ENCODE assay signal across 12 mouse cellular contexts in the genomic region with DNA sequence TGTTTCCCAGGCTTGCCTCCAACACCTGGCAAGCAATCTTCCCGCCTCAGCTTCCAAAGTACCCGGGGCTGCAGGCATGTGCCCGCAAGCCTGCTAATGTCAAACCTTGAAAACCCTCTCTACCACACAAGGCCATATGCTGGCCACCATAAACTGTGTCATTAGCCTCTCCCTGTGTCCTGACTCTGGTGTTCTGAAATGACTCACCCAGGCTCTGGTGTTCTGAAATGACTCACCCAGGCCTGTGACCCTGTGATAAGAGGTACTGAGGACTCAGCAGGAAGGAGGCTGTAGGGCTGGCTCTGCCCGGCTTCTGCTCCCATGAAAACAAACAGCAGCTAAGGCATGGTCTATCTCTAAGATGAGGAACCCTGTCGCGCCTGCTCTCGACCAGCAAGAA. TPM values are rescaled to one million over a fixed set of nuclear protein-coding genes. Genes with fewer than 3 reads are reported as not detected.
DNase-seq lines count a peak whose midpoint lies in the region; ATAC-seq and TF ChIP-seq lines count a peak whose summit lies in the region.
"Had no signal": no experiment of that assay in that cellular context is flagged by ENCODE, and none has a peak within 500 bp of the region (broad histone marks: within the 10 kb centered on the region; RNA-seq: fewer than 3 reads in every experiment).

No protein-coding gene starts in this region.

- no peak overlapping the region for H3K9ac ChIP-seq in liver, embryonic 11.5 days (ENCODE audit: low read depth, low read length)
- no peak overlapping the region for H3K9ac ChIP-seq in stomach, postnatal 0 days (ENCODE audit: low read length)

- H3K36me3 ChIP-seq in liver, embryonic 11.5 days (ENCODE audit: control insufficient read depth, insufficient read depth, low read length): no peaks in the 10 kb centered on the region
- H3K36me3 ChIP-seq in stomach, postnatal 0 days (ENCODE audit: control insufficient read depth, insufficient read depth, low read length): no peaks in the 10 kb centered on the region

- TF ChIP-seq CTCF in bone marrow macrophage, adult 2 months (IDR thresholded peaks at IDR 0.05; ENCODE audit: low read depth, low read length): no peak
- TF ChIP-seq CTCF in stomach, postnatal 0 days (IDR thresholded peaks at IDR 0.05; ENCODE audit: low read depth): no peak

- no peaks in the 10 kb centered on the region for H3K9me3 ChIP-seq in liver, embryonic 11.5 days (ENCODE audit: control insufficient read depth, low read length)
- no peaks in the 10 kb centered on the region for H3K9me3 ChIP-seq in stomach, postnatal 0 days (ENCODE audit: control insufficient read depth, low read length)

- H3K4me3 ChIP-seq in bone marrow macrophage, adult 2 months (ENCODE audit: insufficient read depth, low read length): no peak overlapping the region
- no peak overlapping the region for H3K4me3 ChIP-seq in liver, embryonic 11.5 days (ENCODE audit: low read depth, low read length)
- H3K4me3 ChIP-seq in stomach, postnatal 0 days (ENCODE audit: low read depth, low read length): no peak overlapping the region

- DNase-seq in spleen, postnatal 10 days (ENCODE audit: low spot score in 2 of 2): peak; percentile 43 to 65
- DNase-seq in spleen, postnatal 14 days (ENCODE audit: low spot score in 2 of 2): no peak
- peak; percentile 56 for DNase-seq in liver, embryonic 11.5 days (ENCODE audit: low spot score)
- peak; percentile 34 for DNase-seq in stomach, postnatal 0 days (ENCODE audit: low spot score)
- DNase-seq in layer of hippocampus, postnatal 14 days (ENCODE audit: low spot score in 2 of 2): no peak
- DNase-seq in urinary bladder, postnatal 25 days (ENCODE audit: low spot score): no peak
- DNase-seq in neural tube, embryonic 10.5 days (ENCODE audit: extremely low spot score, low spot score): no peak
- DNase-seq: kidney, postnatal 36 days; lung, adult 18-20 months; right cerebral cortex, postnatal 14 days had no signal

- H3K4me2 ChIP-seq in liver, embryonic 11.5 days: peak overlapping the region; percentile 2; the same call in 1 of the 2 replicates
- no peak overlapping the region for H3K4me2 ChIP-seq in stomach, postnatal 0 days (replicated peaks; ENCODE audit: low read depth)

- H3K27ac ChIP-seq in bone marrow macrophage, adult 2 months (ENCODE audit: insufficient read depth, low read depth, low read length): peak overlapping the region; percentile 87
- peak overlapping the region; percentile 60 for H3K27ac ChIP-seq in liver, embryonic 11.5 days (ENCODE audit: low read depth, low read length)
- H3K27ac ChIP-seq in stomach, postnatal 0 days (replicated peaks): no peak overlapping the region

- no peaks in the 10 kb centered on the region for H3K27me3 ChIP-seq in liver, embryonic 11.5 days (replicated peaks; ENCODE audit: control insufficient read depth, insufficient read depth, low read length)
- H3K27me3 ChIP-seq in stomach, postnatal 0 days (ENCODE audit: control insufficient read depth, insufficient read depth, low read length): no peaks in the 10 kb centered on the region

- TF ChIP-seq POLR2A in bone marrow macrophage, adult 2 months (IDR thresholded peaks at IDR 0.05; ENCODE audit: borderline replicate concordance, low read depth, low read length): no peak

- peaks cover 42% of the 10 kb centered on the region for H3K4me1 ChIP-seq in bone marrow macrophage, adult 2 months (ENCODE audit: control insufficient read depth, insufficient read depth, low read length)
- peaks cover 11% of the 10 kb centered on the region for H3K4me1 ChIP-seq in liver, embryonic 11.5 days (replicated peaks; ENCODE audit: control insufficient read depth, insufficient read depth, low read length)
- 0 out of 2 replicates have a peak, but pooled peaks cover 3% of the 10 kb centered on the region for H3K4me1 ChIP-seq in stomach, postnatal 0 days (replicated peaks; ENCODE audit: control insufficient read depth, insufficient read depth)

- no peak for TF ChIP-seq EP300 in stomach, postnatal 0 days (optimal IDR thresholded peaks at IDR 0.05)

- ATAC-seq in liver, embryonic 11.5 days (replicated peaks; ENCODE audit: low FRiP score): peak; percentile 98
- peak; percentile 93 for ATAC-seq in stomach, postnatal 0 days (ENCODE audit: low FRiP score, low TSS enrichment)
- ATAC-seq: forebrain, embryonic 16.5 days had no signal

- WGBS in liver, embryonic 11.5 days: 47% methylated on average over 7 of the region's 7 CpGs
- WGBS in stomach, postnatal 0 days: 88% methylated on average over 7 of the region's 7 CpGs

RNA-seq across cellular contexts. Expression of gene Lgmn, which starts 13.3 kb away (rescaled TPM):
- 1,528 and 1,623 TPM in 2 replicates for polyA plus RNA-seq in bone marrow macrophage, adult 2 months (2012; ENCODE audit: insufficient read depth, insufficient read length, missing spikeins)
- polyA plus RNA-seq in liver, embryonic 11.5 days (2014; fragmentation: Nextera tagmentation; extraction: Ambion mirVana): 59.5 and 65.8 TPM in 2 replicates
- polyA plus RNA-seq in stomach, postnatal 0 days (2015; fragmentation: Nextera tagmentation; extraction: Ambion mirVana): 75.1 and 77.1 TPM in 2 replicates
- total RNA-seq in layer of hippocampus, postnatal 14 days (2021): 100 to 1,000 TPM; 111 to 117 TPM

RNA-seq across cellular contexts. Expression of gene Golga5, which starts 42.6 kb away (rescaled TPM):
- polyA plus RNA-seq in bone marrow macrophage, adult 2 months (2012; ENCODE audit: insufficient read depth, insufficient read length, missing spikeins): 28.1 and 30.3 TPM in 2 replicates
- 24.7 and 27.5 TPM in 2 replicates for polyA plus RNA-seq in liver, embryonic 11.5 days (2014; fragmentation: Nextera tagmentation; extraction: Ambion mirVana)
- 29.3 and 30.3 TPM in 2 replicates for polyA plus RNA-seq in stomach, postnatal 0 days (2015; fragmentation: Nextera tagmentation; extraction: Ambion mirVana)
- 10 to 100 TPM; 21.6 to 22.7 TPM for total RNA-seq in layer of hippocampus, postnatal 14 days (2021)

Comparison
In these comparisons a context has a peak if more than half of its experiments do, and no peak if none do; other contexts are left out.
1. DNase-seq: peak in spleen, postnatal 10 days (2 of 2), liver, embryonic 11.5 days (single experiment) and stomach, postnatal 0 days (single experiment); none in spleen, postnatal 14 days (0 of 2), layer of hippocampus, postnatal 14 days (0 of 2), urinary bladder, postnatal 25 days (single experiment) and neural tube, embryonic 10.5 days (single experiment).
2. RNA of gene Lgmn, which starts 13.3 kb away (polyA plus RNA-seq): 1,528 to 1,623 TPM in bone marrow macrophage, adult 2 months; 75.1 to 77.1 TPM in stomach, postnatal 0 days and 59.5 to 65.8 TPM in liver, embryonic 11.5 days; every median in the first group is over 10 times any median in the second.